Mouse (Mus musculus): ENCODE results near the gene Fam19a1.

The Fam19a1 gene

GRCm38 (mm10) chr6:96266456-96266855, 153.5 kb downstream of the Fam19a1 start:
- DNase-seq = no peak

- no peak for DNase-seq
Observed at GRCm38 (mm10) chr6:96268788-96269187, 155.8 kb downstream of the Fam19a1 start.

GRCm38 (mm10) chr6:96270436-96270835, 157.5 kb downstream of the Fam19a1 start:
- no peak for DNase-seq

- DNase-seq = no peak
Observed at GRCm38 (mm10) chr6:96283731-96284130, 170.8 kb downstream of the Fam19a1 start.

GRCm38 (mm10) chr6:96284590-96284989, 171.6 kb downstream of the Fam19a1 start:
- DNase-seq = no peak

- no peak for DNase-seq
Observed at GRCm38 (mm10) chr6:96286276-96286675, 173.3 kb downstream of the Fam19a1 start.

GRCm38 (mm10) chr6:96287377-96287776, 174.4 kb downstream of the Fam19a1 start:
- DNase-seq = no peak

- DNase-seq = no peak
Observed at GRCm38 (mm10) chr6:96289672-96290071, 176.7 kb downstream of the Fam19a1 start.

- no peak for DNase-seq
Observed at GRCm38 (mm10) chr6:96347491-96347890, 234.5 kb downstream of the Fam19a1 start.

GRCm38 (mm10) chr6:96349446-96350025, 236.6 kb downstream of the Fam19a1 start:
- no peak for DNase-seq

- DNase-seq = no peak
Observed at GRCm38 (mm10) chr6:96369544-96369943, 256.6 kb downstream of the Fam19a1 start.

GRCm38 (mm10) chr6:96372848-96373247, 259.9 kb downstream of the Fam19a1 start:
- no peak for DNase-seq

GRCm38 (mm10) chr6:96373274-96373673, 260.3 kb downstream of the Fam19a1 start:
- no peak for DNase-seq

GRCm38 (mm10) chr6:96376773-96377172, 263.8 kb downstream of the Fam19a1 start:
- DNase-seq = no peak

GRCm38 (mm10) chr6:96379229-96379628, 266.3 kb downstream of the Fam19a1 start:
- DNase-seq = no peak

GRCm38 (mm10) chr6:96384441-96384840, 271.5 kb downstream of the Fam19a1 start:
- DNase-seq = no peak

- DNase-seq = no peak
Observed at GRCm38 (mm10) chr6:96418866-96419265, 305.9 kb downstream of the Fam19a1 start.

GRCm38 (mm10) chr6:96419704-96420382, 306.9 kb downstream of the Fam19a1 start:
- DNase-seq = no peak

- DNase-seq = no peak
Observed at GRCm38 (mm10) chr6:96420515-96420914, 307.6 kb downstream of the Fam19a1 start.

- DNase-seq = no peak
Observed at GRCm38 (mm10) chr6:96429390-96429789, 316.4 kb downstream of the Fam19a1 start.

GRCm38 (mm10) chr6:96432397-96432796, 319.4 kb downstream of the Fam19a1 start:
- DNase-seq = no peak

GRCm38 (mm10) chr6:96433896-96434295, 320.9 kb downstream of the Fam19a1 start:
- DNase-seq = no peak

GRCm38 (mm10) chr6:96435545-96435944, 322.6 kb downstream of the Fam19a1 start:
- DNase-seq = no peak

GRCm38 (mm10) chr6:96437814-96438213, 324.9 kb downstream of the Fam19a1 start:
- DNase-seq = no peak

GRCm38 (mm10) chr6:96439419-96439818, 326.5 kb downstream of the Fam19a1 start:
- DNase-seq = no peak
